Mouse (Mus musculus) gastrocnemius, postnatal 36 days (tissue): ENCODE results near the gene Bicc1. TPM values are rescaled to one million over a fixed set of nuclear protein-coding genes. Genes with fewer than 3 reads are reported as not detected.
"Not testable (repeated sequence)": the region's sequence is repeated elsewhere in the genome, so short reads cannot be mapped to it uniquely, and the experiment has no call there.

Source experiments
- DNase-seq, 2 experiments: peaks; one replicate each; pipeline ENCODE4 v3.0.0; 2022
- intact Hi-C: fragments of 180-260 bp; cut with DNase I; formaldehyde crosslinking; loops from one replicate; pipeline ENCODE4 v1.15.1; 2025
- total RNA-seq, 2 experiments: library from RNA; stranded (reverse); gene quantifications; 2 replicates each; pipeline ENCODE4 v1.2.3; 2021

Gene Bicc1
- total RNA-seq, 2 experiments from 2014 or later, result 8.1 to 8.4 TPM

GRCm38 (mm10) chr10:70963599-70964193 is 195.8 kb downstream of the Bicc1 start:
- intact Hi-C loops, result loop anchor here (10.0 kb wide), 1 partner anchor 649 kb away; no protein-coding TSS in a partner anchor
- DNase-seq, result no peak

GRCm38 (mm10) chr10:70961641-70962040 is 197.9 kb downstream of the Bicc1 start:
- intact Hi-C loops, result loop anchor here (10.0 kb wide), 1 partner anchor 647 kb away; no protein-coding TSS in a partner anchor
- no peak for DNase-seq

DNA sequence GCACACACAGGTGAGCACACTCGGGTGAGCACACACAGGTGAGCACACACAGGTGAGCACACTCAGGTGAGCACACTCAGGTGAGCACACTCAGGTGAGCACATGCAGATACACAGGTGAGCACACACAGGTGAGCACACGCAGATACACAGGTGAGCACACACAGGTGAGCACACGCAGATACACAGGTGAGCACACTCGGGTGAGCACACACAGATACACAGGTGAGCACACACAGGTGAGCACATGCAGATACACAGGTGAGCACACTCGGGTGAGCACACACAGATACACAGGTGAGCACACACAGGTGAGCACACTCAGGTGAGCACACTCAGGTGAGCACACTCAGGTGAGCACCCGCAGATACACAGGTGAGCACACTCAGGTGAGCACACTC is 199.1 kb downstream of the Bicc1 start:
- DNase-seq, result not testable (repeated sequence)

GRCm38 (mm10) chr10:70952770-70953147 is 206.7 kb downstream of the Bicc1 start:
- intact Hi-C loops, result no loop called here
- no peak for DNase-seq

More for the DNA sequence above, 199.1 kb downstream of the Bicc1 start:
- intact Hi-C loops, result loop anchor here (10.0 kb wide), 1 partner anchor 646 kb away; no protein-coding TSS in a partner anchor

DNA sequence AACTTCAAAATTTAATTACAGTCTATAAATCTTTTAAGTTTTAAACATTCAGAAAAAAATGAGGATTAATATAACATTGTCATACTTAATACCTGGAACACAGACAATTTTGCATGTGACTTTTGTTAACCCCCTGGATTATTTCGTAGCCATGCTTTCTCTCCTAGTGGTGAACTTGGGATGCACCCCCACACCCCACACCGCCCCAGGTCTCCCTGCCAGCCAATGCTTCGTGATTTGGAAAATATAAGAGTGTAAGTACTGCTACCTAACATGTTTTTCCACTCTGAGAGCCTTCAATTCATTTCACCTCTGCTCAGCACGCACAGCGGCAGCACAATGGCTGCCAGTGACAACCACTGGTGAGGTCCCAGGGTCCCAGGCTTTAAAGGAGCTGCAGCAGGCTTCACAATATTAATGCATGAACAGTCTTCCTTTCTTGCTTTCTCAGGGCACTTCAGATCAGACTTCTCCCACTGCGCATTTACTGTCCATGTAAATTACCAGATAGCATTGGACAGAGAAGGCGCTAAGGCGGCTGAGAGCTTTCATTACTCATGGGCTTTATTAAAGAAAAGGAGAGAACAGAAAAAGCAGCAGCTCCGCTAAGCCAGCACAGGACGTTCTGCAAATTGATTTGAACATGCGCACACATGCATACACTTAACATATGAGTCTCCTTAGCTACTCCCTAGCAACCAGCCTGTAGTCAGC is 207.3 kb downstream of the Bicc1 start:
- intact Hi-C loops, result no loop called here
- DNase-seq, result no peak

DNA sequence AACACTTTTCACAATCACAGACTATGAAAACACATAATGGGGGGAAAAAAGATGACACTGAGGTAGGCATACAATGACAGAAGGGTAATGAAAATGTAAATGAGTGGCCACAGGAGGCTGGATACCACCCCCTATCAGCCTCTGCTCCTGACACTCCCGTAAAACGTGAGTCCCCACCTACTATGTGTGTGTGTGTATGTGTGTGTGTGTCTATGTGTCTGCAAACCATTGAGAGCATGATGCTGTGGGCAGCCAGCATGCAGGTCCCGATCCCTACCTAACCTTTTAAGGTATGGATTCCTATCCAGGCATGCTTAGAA is 209.4 kb downstream of the Bicc1 start:
- intact Hi-C loops, result no loop called here

DNA sequence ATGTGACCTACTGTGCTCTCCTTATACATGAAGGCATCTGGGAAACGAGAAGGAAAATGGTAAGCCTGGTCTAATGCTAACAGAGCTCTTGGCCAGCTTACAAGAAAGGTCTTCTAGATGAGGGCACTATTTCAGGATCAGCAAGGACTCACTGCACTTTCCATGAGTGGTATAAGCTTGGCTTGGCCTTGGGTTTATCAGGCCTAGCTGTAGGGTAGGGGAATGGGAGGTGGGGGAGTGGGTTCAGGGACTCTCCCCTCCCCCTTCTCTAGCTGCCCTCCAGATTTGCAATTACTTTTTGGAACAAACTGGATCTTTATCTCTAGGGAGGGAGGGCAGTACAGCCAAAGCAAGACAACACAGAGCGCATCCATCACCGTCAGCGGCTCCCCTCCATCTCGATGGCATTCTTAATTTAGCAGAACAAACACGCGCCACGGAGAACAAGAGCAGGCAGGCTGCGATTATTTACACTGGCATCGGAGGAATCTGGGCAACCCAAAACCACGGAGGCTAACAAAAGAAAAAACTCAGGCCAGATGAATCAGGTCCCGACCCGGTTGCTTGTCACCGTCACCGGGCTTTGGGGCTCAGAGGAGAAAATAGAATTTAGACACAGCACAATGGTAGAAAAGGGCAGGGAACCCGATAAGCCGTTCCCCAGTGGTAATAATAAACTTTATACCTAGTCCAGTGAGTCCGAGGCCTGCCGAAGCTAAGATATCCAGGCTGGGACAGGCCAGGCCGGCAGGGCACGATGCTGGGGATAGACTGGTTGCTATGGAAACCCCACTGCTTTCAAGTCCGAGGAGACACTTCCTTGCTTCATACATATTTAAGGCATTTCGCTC is 210.0 kb downstream of the Bicc1 start:
- DNase-seq, result no peak
- intact Hi-C loops, result no loop called here

More for the DNA sequence above, 209.4 kb downstream of the Bicc1 start:
- DNase-seq, result no peak

GRCm38 (mm10) chr10:70948276-70948675 is 211.2 kb downstream of the Bicc1 start:
- intact Hi-C loops, result no loop called here

GRCm38 (mm10) chr10:70946121-70946520 is 213.4 kb downstream of the Bicc1 start:
- intact Hi-C loops, result not testable (repeated sequence)

More at GRCm38 (mm10) chr10:70948276-70948675, 211.2 kb downstream of the Bicc1 start:
- no peak for DNase-seq

GRCm38 (mm10) chr10:70945076-70945475 is 214.4 kb downstream of the Bicc1 start:
- intact Hi-C loops, result no loop called here
- DNase-seq, result no peak

More at GRCm38 (mm10) chr10:70946121-70946520, 213.4 kb downstream of the Bicc1 start:
- not testable (repeated sequence) for DNase-seq

GRCm38 (mm10) chr10:70941623-70942022 is 217.9 kb downstream of the Bicc1 start:
- intact Hi-C loops, result no loop called here
- no peak for DNase-seq

DNA sequence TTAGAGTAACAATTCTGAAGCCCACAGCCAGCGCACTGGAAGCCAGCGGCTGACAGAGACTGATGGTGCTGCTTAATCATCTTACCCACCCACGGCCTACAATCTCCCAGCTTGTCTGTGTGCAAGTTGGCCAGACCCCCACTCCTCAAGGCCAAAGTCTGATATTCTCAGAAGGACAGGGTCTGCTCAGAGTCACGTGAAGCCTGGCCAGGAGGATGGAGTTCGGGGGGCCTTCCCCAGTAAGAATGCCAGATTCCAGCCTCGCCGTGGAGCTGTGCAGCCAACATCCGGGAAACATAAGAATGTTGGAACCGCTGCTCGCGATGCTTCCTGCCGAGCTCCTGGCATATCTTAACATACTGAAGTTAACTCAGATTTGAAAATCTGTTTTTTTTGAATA is 219.7 kb downstream of the Bicc1 start:
- DNase-seq, result peak; percentile 40 to 47
- intact Hi-C loops, result no loop called here

DNA sequence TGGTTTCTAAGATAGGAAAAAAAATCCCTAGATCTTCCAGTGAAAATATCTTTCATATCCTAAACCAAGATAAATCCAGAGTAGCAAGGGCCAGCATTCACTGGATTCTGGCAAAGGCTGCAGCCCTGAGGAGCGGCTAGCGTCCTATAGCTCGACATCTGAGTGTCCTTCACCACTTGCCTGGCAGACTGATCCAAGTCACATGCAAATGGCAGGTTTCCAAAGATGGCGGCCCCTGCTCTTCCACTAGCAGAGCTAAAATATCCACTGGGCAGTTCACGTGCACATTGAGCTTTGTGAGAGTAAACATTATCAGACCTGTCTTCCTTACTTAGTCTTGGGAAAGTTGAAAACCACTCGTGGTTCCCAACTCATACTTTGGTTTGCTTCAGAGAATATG is 222.1 kb downstream of the Bicc1 start:
- DNase-seq, result no peak
- intact Hi-C loops, result no loop called here

DNA sequence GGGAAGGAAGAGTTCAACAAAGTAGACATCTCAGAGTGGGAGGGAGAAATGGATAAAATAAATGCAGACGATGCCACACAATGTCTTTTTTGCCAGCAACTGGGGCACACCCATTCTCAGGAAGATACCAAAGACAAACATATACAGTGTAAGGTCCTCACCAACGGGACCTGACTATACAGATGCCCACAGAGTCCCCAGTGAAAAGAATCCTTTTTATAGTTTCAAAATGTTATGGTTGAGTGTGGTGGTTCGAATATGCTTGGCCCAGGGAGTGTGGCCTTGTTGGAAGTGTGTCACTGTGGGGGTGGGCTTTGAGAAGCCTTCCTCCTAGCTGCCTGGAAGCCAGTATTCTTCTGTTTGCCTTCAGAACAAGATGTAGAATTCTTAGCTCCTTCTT is 223.5 kb downstream of the Bicc1 start:
- intact Hi-C loops, result no loop called here
- no peak for DNase-seq

- intact Hi-C loops, result loop anchor here (10.0 kb wide), 1 partner anchor 289 kb away; no protein-coding TSS in a partner anchor
- DNase-seq, result no peak
Measured at GRCm38 (mm10) chr10:70926126-70926525, 233.4 kb downstream of the Bicc1 start.

DNA sequence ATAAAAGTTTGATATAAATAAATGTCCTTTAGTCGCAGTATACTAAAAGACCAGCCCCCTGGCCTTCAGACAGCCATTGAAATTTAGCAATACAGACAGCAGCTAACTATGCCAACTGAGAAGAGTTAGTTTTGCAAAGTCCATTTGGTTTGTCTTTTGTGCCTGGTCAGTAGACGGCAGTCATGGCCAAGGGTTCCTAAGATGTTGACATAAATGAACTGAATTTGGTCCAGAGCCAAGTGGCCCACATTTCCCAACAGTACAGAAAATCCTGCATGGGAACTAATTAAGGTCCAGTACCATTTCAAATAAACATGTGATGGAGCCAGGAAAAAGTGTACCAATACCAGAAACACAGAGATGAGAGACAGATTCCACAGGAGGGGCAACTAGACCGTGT is 235.2 kb downstream of the Bicc1 start:
- DNase-seq, result no peak
- intact Hi-C loops, result loop anchor here (10.0 kb wide), 1 partner anchor 290 kb away; no protein-coding TSS in a partner anchor

- no peak for DNase-seq
- intact Hi-C loops, result loop anchor here (10.0 kb wide), 1 partner anchor 291 kb away; no protein-coding TSS in a partner anchor
Measured at GRCm38 (mm10) chr10:70923936-70924335, 235.6 kb downstream of the Bicc1 start.

GRCm38 (mm10) chr10:70921481-70921880 is 238.0 kb downstream of the Bicc1 start:
- DNase-seq, result no peak
- intact Hi-C loops, result loop anchor here (10.0 kb wide), 1 partner anchor 293 kb away; no protein-coding TSS in a partner anchor

- intact Hi-C loops, result loop anchor here (10.0 kb wide), 1 partner anchor 295 kb away; no protein-coding TSS in a partner anchor
Measured at GRCm38 (mm10) chr10:70919851-70920250, 239.6 kb downstream of the Bicc1 start.

DNA sequence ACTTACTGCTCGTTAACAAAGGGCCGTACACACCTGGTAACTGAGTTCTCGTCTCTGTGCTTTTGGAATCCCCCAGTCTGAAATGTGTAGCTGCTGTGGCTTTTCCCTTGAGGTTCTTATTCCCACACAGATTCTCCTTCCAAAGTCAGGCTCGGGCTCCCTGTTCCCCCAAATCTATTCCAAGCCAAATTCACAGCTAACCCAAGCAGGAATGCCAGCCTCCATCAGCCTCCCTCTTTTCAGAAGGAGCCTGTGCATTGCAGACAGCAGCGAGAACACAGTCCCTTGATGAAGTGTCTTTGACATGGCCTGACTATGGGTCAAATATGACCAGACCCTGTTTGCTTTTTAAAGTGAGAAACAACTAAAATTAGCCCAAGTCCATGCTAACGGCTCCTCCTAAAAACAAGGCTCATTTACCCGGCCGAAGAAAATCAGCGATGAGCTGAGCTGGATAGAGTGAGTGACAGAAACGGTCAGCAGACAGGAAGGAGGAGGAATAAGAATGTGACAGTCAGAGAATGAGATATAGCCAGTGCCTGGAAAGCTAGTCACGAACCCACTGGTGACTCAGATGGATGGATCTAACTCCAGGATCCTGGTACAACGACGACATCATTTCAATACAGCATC is 240.4 kb downstream of the Bicc1 start:
- intact Hi-C loops, result no loop called here
- DNase-seq, result no peak

More at GRCm38 (mm10) chr10:70919851-70920250, 239.6 kb downstream of the Bicc1 start:
- no peak for DNase-seq
